Mouse (Mus musculus) embryonic facial prominence, embryonic 11.5 days (tissue): ENCODE results near the gene Plppr3. TPM values are rescaled to one million over a fixed set of nuclear protein-coding genes. Genes with fewer than 3 reads are reported as not detected.
A peak's percentile ranks its signal among the peaks of the same experiment; 100 is the strongest.

Source experiments
- ATAC-seq: fragments of 200-750 bp; cut with Nextera tagmentation; replicated peaks from 2 replicates; pipeline ENCODE4 v1.8.0; 2017; ENCODE audit warnings: low read depth; ENCODE audit not compliant: insufficient number of reproducible peaks, low FRiP score, low TSS enrichment
- DNase-seq: peaks from one replicate; pipeline ENCODE4 v3.0.0-alpha.2; 2015; ENCODE audit warnings: low spot score
- H3K27ac ChIP-seq: fragments of 300-500 bp; sonication (generic); replicated peaks from 2 replicates; pipeline ENCODE4 v1.5.1; 2014; ENCODE audit warnings: mild to moderate bottlenecking, low read depth, low read length, control low read depth
- H3K27me3 ChIP-seq: fragments of 300-500 bp; sonication (generic); 2 replicates; pipeline ENCODE4 v1.6.1; 2014; ENCODE audit warnings: mild to moderate bottlenecking, low read length, moderate library complexity, mixed read lengths; ENCODE audit not compliant: control insufficient read depth, insufficient read depth
- H3K36me3 ChIP-seq: fragments of 300-500 bp; sonication (generic); replicated peaks from 2 replicates; pipeline ENCODE4 v1.6.1; 2014; ENCODE audit warnings: low read depth, mild to moderate bottlenecking, low read length, moderate library complexity, mixed read lengths; ENCODE audit not compliant: control insufficient read depth, insufficient read depth
- H3K4me1 ChIP-seq: fragments of 300-500 bp; sonication (generic); 2 replicates; pipeline ENCODE4 v1.6.1; 2014; ENCODE audit warnings: low read length, mixed read lengths; ENCODE audit not compliant: control insufficient read depth, insufficient read depth
- H3K4me2 ChIP-seq: fragments of 300-500 bp; sonication (generic); 2 replicates; pipeline ENCODE4 v1.6.1; 2014; ENCODE audit warnings: low read depth, mild to moderate bottlenecking, control low read depth, low read length, moderate library complexity
- H3K4me3 ChIP-seq: fragments of 300-500 bp; sonication (generic); 2 replicates; pipeline ENCODE4 v1.5.1; 2014; ENCODE audit warnings: low read depth, low read length, control low read depth
- H3K9ac ChIP-seq: fragments of 300-500 bp; sonication (generic); replicated peaks from 2 replicates; pipeline ENCODE4 v1.6.1; 2014; ENCODE audit warnings: mild to moderate bottlenecking, control low read depth, low read length
- H3K9me3 ChIP-seq: fragments of 300-500 bp; sonication (generic); replicated peaks from 2 replicates; pipeline ENCODE4 v1.6.1; 2016; ENCODE audit warnings: mild to moderate bottlenecking, low read length, inconsistent platforms, mixed read lengths; ENCODE audit not compliant: control insufficient read depth
- WGBS: fragments of 180-500 bp; shearing (Covaris S2); extraction: QIAGEN DNeasy Blood & Tissue Kit; methylation state at CpG from one replicate; pipeline ENCODE4 v1.1.7; 2014; 5-methylcytosine and 5-hydroxymethylcytosine counted together
- polyA plus RNA-seq: library from polyadenylated mRNA; unstranded; fragments of >200 nt; fragmentation: Nextera tagmentation; extraction: Ambion mirVana; gene quantifications from 2 replicates; pipeline ENCODE4 v1.2.1, GENCODE M21; 2014

The Plppr3 gene
- polyA plus RNA-seq, 1 experiment from 2014 or later: 78.3 TPM

DNA sequence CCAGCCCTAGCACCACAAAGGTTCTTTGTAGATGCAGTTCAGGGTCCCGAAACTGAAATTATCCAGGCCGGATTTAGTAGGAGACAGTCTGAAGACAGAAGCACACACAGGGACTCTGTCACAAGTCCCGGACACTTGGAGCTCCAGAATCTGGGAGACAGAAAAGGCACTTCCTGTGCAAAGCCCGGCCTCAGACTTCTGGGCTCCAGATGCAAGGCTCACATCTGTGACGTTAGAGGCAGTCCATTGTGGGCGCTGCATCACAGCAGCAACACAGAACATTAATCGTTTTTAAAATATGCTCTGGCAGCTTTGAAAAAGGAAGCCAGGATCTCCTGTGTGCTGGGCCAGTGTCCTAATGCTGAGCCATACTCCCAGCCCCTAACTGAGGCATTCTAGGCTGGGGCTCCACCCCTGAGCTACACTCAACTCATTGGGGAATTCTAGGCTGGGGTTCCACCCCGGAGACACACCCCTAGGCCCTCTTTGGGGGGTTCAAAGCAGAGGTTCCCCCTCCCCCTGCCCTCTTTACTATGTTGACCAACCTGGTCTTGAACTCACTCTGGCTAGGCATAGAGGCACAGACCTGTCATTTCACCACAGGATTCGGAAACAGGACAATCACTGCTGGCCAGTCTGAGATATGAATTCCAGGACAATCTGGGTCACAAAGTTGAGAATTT is 22.2 kb downstream of the Plppr3 start:
- H3K9ac ChIP-seq: peak overlapping the region; percentile 84
- H3K4me1 ChIP-seq: peaks cover 26% of the 10 kb centered on the region
- no peak for ATAC-seq
- 40% methylated on average over 9 of the region's 9 CpGs for WGBS
- H3K9me3 ChIP-seq: no peaks in the 10 kb centered on the region
- peak overlapping the region; percentile 79 for H3K4me2 ChIP-seq
- no peaks in the 10 kb centered on the region for H3K27me3 ChIP-seq
- no peaks in the 10 kb centered on the region; the same call in 1 of the 2 replicates for H3K36me3 ChIP-seq
- H3K27ac ChIP-seq: peak overlapping the region; percentile 99
- H3K4me3 ChIP-seq: peak overlapping the region; percentile 100; the same call in 1 of the 2 replicates
- DNase-seq: peak; percentile 52

DNA sequence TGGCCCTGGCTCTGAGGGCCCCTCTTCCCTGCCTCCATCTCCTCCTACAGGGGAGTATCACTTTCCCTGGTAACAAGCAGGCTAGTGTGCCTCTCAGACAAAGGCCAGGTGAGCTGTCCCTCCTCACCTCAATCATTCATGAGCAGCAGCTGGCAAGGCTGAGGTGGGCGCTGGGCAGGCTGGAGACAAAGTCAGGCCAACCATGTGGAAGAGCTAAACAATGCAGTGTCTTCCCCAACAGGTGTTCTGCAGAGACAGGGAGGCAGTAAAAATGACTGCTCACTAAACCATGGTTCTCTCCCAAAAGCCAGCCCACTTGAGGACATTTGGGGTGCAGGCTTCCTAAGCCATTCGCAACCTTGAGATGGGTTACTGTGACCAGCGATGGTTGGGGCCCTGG is 22.8 kb downstream of the Plppr3 start:
- peak overlapping the region; percentile 99 for H3K27ac ChIP-seq
- H3K4me2 ChIP-seq: peak overlapping the region; percentile 79
- peak overlapping the region; percentile 84; the same call in 1 of the 2 replicates for H3K9ac ChIP-seq
- H3K4me1 ChIP-seq: peaks cover 20% of the 10 kb centered on the region
- DNase-seq: no peak
- 69% methylated on average over 3 of the region's 3 CpGs for WGBS
- H3K27me3 ChIP-seq: no peaks in the 10 kb centered on the region
- H3K4me3 ChIP-seq: no peak overlapping the region
- H3K9me3 ChIP-seq: no peaks in the 10 kb centered on the region
- H3K36me3 ChIP-seq: no peaks in the 10 kb centered on the region; the same call in 1 of the 2 replicates
- no peak for ATAC-seq

DNA sequence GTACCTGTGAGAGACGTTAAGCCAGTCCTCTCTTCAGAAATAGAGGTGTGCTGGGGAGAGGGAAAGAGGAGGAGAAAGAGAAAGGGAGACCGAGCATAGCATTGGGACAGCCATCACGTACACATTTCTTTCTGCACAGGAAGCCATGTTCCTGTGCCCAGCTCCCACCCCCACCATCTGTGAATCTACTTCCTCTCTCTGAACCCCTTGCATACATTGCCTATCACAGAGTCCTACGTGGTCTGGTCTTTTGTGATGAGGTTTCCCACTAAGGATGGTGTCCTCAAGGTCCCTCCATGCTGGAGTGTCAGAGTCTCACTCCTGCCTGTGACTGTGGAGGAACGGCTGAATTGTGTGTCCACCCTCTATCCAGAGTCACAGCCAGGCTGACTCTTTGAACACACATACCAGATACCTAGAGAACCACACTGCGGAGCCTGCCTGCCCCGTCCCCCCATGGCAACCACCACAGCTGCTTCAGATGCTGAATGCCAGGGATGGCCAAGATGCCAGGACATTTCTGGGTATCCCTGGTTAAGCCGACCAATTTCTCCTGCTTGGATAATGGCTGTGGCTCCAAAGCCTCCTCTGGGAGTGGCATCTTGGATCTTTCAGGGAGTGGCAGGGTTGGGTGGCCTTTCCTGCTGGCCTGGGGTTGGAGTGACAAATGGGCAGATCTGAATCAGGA is 24.3 kb downstream of the Plppr3 start:
- Histone ChIP-seq H3K4me1 (peaks cover 16% of the 10 kb centered on the region), H3K36me3 (no peaks in the 10 kb centered on the region), H3K9me3 (no peaks in the 10 kb centered on the region), H3K4me3 (no peak overlapping the region), H3K4me2 (no peak overlapping the region), H3K27ac (no peak overlapping the region), H3K27me3 (no peaks in the 10 kb centered on the region), H3K9ac (no peak overlapping the region)
- WGBS: 86% methylated on average over 8 of the region's 8 CpGs
- ATAC-seq (no peak), DNase-seq (no peak)

DNA sequence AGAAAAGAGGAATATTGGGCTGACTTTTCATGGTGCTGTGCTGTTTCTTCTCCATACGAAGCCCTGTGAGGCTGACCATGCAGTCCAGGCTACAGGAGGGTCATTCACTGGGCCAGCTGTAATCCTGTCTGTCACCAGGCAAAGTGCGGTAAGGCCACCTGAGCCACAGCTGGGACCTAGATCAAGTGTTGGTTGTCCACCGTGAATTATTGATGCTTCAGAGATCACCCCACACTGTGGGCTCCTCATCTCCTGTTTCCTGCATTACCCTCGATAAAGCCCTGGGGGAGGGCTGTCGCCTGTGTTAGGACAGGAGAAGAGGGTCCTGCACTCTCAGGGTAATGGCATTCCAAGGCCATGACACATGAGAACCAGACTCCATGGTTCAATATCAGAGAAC is 27.9 kb downstream of the Plppr3 start:
- Histone ChIP-seq H3K36me3 (no peaks in the 10 kb centered on the region), H3K9ac (no peak overlapping the region), H3K4me3 (no peak overlapping the region), H3K4me1 (no peaks in the 10 kb centered on the region; the same call in 1 of the 2 replicates), H3K9me3 (no peaks in the 10 kb centered on the region), H3K27ac (no peak overlapping the region), H3K4me2 (no peak overlapping the region), H3K27me3 (no peaks in the 10 kb centered on the region)
- 65% methylated on average over 5 of the region's 5 CpGs for WGBS
- no peak for ATAC-seq
- no peak for DNase-seq

DNA sequence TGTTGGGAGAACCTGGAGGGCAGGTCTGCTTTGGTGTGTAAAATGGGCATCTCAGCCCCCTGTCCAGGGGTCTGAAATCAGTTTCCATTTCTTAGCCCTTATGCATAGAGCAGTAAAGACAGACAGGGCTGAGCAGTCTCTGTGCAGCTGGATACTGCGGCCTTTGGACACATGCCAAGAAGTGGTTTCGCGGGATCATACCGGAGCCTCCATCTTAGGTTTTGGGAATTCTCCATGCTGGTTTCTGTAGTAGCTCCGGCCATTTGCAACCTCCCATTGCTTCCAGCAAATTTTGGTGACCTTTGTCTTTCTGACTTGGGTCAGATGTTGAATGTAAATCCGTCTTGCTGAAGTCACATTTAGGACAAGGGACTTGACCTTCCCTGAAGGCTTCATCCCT is 31.0 kb downstream of the Plppr3 start:
- Histone ChIP-seq H3K4me2 (no peak overlapping the region), H3K9ac (no peak overlapping the region), H3K9me3 (no peaks in the 10 kb centered on the region), H3K27ac (no peak overlapping the region), H3K4me3 (no peak overlapping the region), H3K27me3 (no peaks in the 10 kb centered on the region), H3K36me3 (no peaks in the 10 kb centered on the region), H3K4me1 (no peaks in the 10 kb centered on the region)
- 83% methylated on average over 6 of the region's 6 CpGs for whole genome bisulfite sequencing
- DNase-seq (peak; percentile 43), ATAC-seq (no peak)

DNA sequence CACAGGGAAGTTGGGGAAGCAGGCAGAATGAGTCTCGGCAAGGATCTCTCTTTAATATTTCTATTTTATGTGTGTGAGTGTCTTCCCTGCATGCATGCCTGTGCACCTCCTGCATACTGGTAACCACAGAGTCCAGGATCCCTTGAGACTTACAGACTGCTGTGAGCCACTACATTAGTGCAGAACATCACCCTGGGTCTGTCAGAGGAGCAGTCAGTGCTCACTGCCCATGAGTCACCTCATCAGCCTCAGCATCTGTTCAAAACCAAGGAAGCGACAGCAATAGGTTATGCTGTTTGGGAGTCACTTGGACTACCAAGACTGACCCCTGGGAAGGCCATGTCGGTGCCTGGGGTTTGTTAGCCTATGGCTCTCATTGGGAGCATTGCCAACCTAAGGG is 32.1 kb downstream of the Plppr3 start:
- Histone ChIP-seq H3K9ac (no peak overlapping the region), H3K4me3 (no peak overlapping the region), H3K36me3 (no peaks in the 10 kb centered on the region), H3K9me3 (no peaks in the 10 kb centered on the region), H3K4me1 (no peaks in the 10 kb centered on the region), H3K4me2 (no peak overlapping the region; the same call in 1 of the 2 replicates), H3K27me3 (no peaks in the 10 kb centered on the region), H3K27ac (no peak overlapping the region)
- no peak for DNase-seq
- WGBS: 84% methylated on average over 3 of the region's 3 CpGs
- ATAC-seq: no peak

DNA sequence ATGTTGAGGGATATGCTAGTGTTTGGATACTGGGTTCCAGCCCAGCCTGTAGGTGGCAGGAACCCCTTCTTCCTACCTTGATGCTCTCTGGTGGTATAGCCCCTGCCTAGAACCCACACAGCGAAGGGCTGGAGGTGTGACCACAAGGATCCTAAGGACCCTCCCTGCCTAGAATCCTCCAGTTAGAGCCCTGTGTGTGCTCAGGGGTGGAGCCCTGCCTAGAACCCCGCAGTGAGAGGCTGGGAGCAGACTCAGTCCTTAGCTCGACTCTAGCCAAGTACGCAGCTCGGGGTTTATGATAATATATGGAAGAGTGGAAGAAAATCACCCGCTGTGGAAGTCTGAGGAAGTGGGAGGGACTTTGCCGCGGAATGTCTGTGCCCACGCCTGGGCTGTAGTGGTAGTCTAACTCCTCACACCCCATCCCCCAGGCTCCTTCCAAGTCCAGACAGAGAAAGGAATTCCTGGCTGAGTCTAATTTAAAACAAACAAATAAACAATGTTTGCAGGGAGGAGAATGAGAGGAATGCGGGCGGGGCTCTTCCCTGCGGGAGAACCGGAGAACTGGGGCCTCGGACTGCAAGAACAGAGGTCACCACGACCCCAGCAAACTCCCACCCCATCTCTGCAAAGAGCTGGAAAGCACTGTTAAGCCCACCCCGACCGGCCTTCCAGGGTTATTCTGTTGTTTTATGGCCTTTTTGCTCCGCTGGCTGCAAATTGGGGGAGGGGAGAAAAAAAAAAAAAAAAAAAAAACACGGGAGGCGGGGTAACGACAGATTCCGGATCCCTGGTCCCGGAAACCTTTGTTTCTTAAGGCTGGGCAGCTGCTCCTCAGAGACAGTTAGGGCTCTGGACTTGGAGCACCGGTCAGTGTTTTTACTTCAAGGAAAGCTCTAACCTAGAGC is 33.5 kb downstream of the Plppr3 start:
- Histone ChIP-seq H3K27me3 (no peaks in the 10 kb centered on the region), H3K4me2 (peak overlapping the region; percentile 71), H3K9me3 (no peaks in the 10 kb centered on the region), H3K27ac (peak overlapping the region; percentile 53), H3K4me3 (peak overlapping the region; percentile 16), H3K4me1 (no peaks in the 10 kb centered on the region), H3K36me3 (no peaks in the 10 kb centered on the region), H3K9ac (peak overlapping the region; percentile 60)
- under 1% methylated on average over 24 of the region's 24 CpGs for WGBS
- peak; percentile 83 for DNase-seq
- ATAC-seq: peak; percentile 87
